Mouse (Mus musculus): ENCODE data around the gene Ect2. TPM values are rescaled to one million over a fixed set of nuclear protein-coding genes. Genes with fewer than 3 reads are reported as not detected.

Gene Ect2
- 13.6 and 13.9 TPM in 2 replicates for polyA plus RNA-seq (2015; fragmentation: Nextera tagmentation; extraction: Ambion mirVana)

DNA sequence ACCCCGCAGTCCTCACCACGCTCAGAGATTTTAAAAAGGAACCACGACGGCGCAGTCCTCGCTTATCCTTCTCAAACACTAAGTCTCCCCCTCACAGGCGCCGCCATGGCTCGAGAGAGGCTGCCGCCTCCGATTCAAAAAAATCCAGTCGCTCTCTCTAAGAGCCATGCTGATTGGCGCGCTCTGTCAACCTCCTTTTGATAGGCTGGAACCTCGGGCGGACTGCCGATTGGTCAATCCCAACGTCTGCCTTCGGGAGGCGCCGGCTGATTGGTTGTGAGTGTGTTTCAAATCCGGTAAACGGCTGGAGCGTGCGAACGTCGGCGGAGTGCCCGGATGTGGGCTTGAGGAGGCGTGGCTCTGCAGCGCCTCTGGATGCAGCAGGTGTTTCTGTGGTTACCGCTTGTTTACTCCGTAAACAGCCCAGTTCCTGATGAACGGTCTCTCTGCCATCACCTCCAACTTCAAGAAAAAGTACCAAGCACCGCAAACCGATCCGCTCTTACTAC lies at the start of gene Ect2:
Gene Ect2 (minus strand): TSS at position 178 of the 509 bp plus-strand sequence.
- Histone ChIP-seq H3K9ac (peak within 1 kb of the TSS; percentile 44), H3K36me3 (no peaks in the 10 kb centered on the region), H3K27ac (replicated peaks) (peak within 1 kb of the TSS; percentile 47), H3K4me3 (peak within 1 kb of the TSS; percentile 75), H3K4me2 (peak within 1 kb of the TSS; percentile 92), H3K9me3 (no peaks in the 10 kb centered on the region), H3K4me1 (replicated peaks) (peaks cover 14% of the 10 kb centered on the region; the same call in 1 of the 2 replicates), H3K27me3 (no peaks in the 10 kb centered on the region)
- under 1% methylated on average over 37 of the region's 37 CpGs for WGBS
- ATAC-seq (ENCODE audit: low FRiP score, low read depth), result peak; percentile 100

DNA sequence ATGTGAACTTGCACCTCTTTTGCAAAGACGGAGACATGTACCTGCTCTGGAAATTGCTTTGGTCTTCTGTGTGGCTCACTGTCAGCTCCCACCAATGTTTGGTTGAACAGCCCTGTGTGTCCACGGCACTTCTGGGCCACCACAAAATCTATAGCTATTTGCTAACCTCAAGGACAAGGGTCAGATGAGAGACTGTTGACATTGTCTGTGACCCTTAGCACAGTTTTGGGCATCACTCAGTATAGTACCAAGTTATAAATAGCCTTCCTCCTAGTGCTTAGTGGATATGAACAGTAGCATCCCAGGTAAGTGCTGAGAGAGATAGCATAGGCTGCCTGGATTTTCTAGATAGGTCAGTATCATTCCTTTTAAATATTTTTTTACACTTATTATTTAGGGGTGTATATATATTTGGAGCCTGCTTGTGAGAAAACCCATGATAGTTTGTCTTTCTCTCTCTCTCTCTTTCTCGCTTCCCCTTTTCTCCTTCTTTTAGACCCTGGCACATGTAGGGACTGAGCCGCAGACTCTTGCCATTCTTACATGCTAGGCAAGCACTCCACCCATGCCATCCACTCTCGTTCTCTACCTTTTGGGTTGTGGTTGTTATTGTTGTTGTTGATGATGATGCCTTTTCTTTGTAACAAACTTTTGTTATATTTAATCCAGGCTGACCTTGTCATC lies 48.2 kb upstream of the Ect2 start:
- Histone ChIP-seq H3K9ac (no peak overlapping the region), H3K4me1 (replicated peaks) (no peaks in the 10 kb centered on the region), H3K27ac (replicated peaks) (no peak overlapping the region), H3K4me3 (no peak overlapping the region), H3K36me3 (no peaks in the 10 kb centered on the region), H3K9me3 (no peaks in the 10 kb centered on the region), H3K4me2 (no peak overlapping the region), H3K27me3 (no peaks in the 10 kb centered on the region)
- no peak for ATAC-seq (ENCODE audit: low FRiP score, low read depth)
- WGBS, result 91% methylated on average over 5 of the region's 5 CpGs

DNA sequence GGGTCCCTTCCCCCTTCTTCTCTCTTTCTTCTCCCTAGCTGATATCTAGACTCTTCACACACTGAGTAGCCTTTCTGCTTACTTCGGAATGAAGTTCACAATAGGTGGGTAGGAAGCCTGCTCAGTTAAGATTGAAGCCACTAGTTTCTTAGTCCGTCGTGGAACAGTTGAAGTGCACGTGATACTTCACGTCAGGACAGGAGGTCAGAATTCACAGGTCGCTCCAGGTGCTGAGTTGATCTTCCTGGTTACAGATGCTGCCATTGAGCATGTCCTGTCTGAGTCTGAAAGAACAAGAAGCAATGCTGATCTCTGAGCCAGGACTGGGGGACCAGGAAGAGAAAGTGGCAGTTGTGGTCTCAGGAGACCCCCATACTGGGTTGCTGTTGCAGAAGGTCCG lies 45.4 kb upstream of the Ect2 start:
- H3K27ac ChIP-seq (replicated peaks), result no peak overlapping the region
- H3K27me3 ChIP-seq, result no peaks in the 10 kb centered on the region
- H3K4me3 ChIP-seq, result no peak overlapping the region
- no peak overlapping the region for H3K9ac ChIP-seq
- H3K36me3 ChIP-seq, result no peaks in the 10 kb centered on the region
- no peaks in the 10 kb centered on the region for H3K4me1 ChIP-seq (replicated peaks)
- no peak overlapping the region for H3K4me2 ChIP-seq
- H3K9me3 ChIP-seq, result no peaks in the 10 kb centered on the region
- no peak for ATAC-seq (ENCODE audit: low FRiP score, low read depth)
- WGBS, result 90% methylated on average over 7 of the region's 7 CpGs

DNA sequence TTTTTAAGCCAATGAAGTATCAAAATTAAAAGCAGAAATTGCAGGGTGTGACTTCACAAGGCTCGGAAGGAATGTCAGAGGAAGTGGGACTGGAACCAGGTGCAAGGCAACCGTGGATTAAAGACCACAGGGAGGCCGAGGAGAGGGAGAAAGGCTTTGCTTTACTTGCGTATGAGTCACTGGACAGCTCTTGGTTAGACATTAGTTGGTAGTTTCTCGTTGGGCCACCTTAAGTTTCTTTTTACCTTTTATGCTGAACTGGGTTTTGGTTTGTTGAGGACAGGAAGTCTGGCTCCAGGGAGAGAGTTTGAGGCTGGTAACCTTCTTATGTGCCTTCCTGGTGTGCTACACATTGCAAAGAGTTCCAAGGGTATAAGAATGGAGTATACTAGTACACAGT lies 44.1 kb upstream of the Ect2 start:
- Histone ChIP-seq H3K4me3 (no peak overlapping the region), H3K4me2 (no peak overlapping the region), H3K9ac (no peak overlapping the region), H3K27me3 (no peaks in the 10 kb centered on the region), H3K36me3 (no peaks in the 10 kb centered on the region), H3K9me3 (no peaks in the 10 kb centered on the region), H3K27ac (replicated peaks) (no peak overlapping the region), H3K4me1 (replicated peaks) (no peaks in the 10 kb centered on the region)
- ATAC-seq (ENCODE audit: low FRiP score, low read depth), result no peak
- 85% methylated on average over 5 of the region's 5 CpGs for WGBS

DNA sequence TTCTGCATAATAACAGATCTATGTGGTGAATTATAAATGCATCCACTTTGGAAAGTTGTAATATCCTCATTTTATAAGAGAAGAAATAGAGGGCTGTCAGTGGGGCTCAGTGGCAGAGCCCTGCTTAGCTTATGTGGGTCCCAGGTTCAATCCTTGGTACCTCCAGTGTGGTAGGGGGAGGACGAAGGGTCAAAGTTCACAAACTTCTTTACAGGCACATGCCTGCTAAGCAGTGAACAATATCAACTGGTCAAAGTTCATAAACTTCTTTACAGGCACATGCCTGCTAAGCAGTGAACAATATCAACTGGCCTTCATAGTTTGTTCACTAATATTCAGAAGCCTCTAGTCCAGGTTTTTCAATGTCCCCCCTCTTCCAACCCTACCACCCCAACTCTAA lies 42.9 kb upstream of the Ect2 start:
- ATAC-seq (ENCODE audit: low FRiP score, low read depth), result no peak
- WGBS, result 89% methylated on average over 1 of the region's 1 CpGs
- no peak overlapping the region for H3K4me3 ChIP-seq
- no peaks in the 10 kb centered on the region for H3K36me3 ChIP-seq
- H3K9ac ChIP-seq, result no peak overlapping the region
- H3K9me3 ChIP-seq, result no peaks in the 10 kb centered on the region
- H3K27me3 ChIP-seq, result no peaks in the 10 kb centered on the region
- no peak overlapping the region for H3K27ac ChIP-seq (replicated peaks)
- no peaks in the 10 kb centered on the region for H3K4me1 ChIP-seq (replicated peaks)
- H3K4me2 ChIP-seq, result no peak overlapping the region

DNA sequence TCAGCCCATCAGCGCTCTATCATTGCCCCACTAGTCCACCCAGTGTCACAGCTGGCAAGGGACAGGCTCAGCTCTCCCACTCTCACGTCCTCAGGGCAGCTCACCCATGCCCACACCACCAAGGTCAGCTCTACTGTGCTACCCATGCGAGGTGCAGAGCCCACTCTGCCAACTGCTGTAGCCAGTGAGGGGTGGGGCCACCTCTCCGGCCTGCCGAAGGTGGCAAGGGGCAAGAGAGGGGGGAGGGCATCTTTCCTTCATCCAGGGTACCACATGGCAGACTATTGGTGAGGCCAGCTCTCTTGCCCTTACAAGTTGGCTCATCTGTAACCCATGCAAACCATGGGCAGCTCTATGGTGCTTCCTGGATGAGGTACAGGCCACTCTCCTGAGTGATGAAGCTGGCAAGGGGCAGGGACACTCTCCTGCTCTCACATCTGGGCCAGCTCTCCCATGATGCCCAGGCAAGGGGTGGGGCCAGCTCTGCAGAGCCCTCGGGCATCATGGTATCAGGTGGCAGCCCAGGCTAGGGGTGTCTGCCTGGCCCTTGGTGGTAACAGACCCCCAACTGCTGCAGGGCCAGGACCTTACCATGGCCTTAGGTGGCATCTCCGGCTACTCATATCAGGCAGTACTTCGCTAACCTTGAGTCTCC lies 42.0 kb upstream of the Ect2 start:
- Histone ChIP-seq H3K27me3 (no peaks in the 10 kb centered on the region), H3K27ac (replicated peaks) (no peak overlapping the region), H3K36me3 (no peaks in the 10 kb centered on the region), H3K4me3 (no peak overlapping the region), H3K9me3 (no peaks in the 10 kb centered on the region), H3K9ac (no peak overlapping the region), H3K4me2 (no peak overlapping the region), H3K4me1 (replicated peaks) (no peaks in the 10 kb centered on the region)
- ATAC-seq (ENCODE audit: low FRiP score, low read depth), result 0 out of 2 replicates have a peak, but pooled peaks have one; percentile 39
- WGBS, result 94% methylated on average over 8 of the region's 8 CpGs

DNA sequence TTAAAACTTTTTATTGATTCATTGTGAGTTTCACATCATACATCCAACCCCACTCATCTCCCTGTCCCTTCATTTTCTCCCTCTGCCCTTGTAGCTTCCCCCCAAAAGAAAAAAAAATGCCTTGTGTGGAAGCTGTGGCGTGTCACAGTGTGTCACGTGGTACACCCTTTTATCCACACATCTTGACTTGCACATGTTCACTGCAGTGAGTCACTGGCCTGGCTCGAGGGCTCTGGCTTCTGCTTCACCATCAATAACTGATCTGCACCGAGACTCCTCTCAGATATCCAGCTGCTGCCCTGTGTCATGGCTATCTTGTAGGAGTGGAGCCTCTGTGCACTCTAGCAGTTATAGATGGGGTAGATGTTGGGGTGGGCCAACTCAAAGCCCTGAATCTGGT lies 41.5 kb upstream of the Ect2 start:
- H3K4me2 ChIP-seq, result no peak overlapping the region
- H3K4me3 ChIP-seq, result no peak overlapping the region
- H3K9me3 ChIP-seq, result no peaks in the 10 kb centered on the region
- no peak overlapping the region for H3K9ac ChIP-seq
- H3K27me3 ChIP-seq, result no peaks in the 10 kb centered on the region
- no peaks in the 10 kb centered on the region for H3K4me1 ChIP-seq (replicated peaks)
- ATAC-seq (ENCODE audit: low FRiP score, low read depth), result no peak
- 90% methylated on average over 4 of the region's 4 CpGs for WGBS
- H3K27ac ChIP-seq (replicated peaks), result no peak overlapping the region
- H3K36me3 ChIP-seq, result no peaks in the 10 kb centered on the region

DNA sequence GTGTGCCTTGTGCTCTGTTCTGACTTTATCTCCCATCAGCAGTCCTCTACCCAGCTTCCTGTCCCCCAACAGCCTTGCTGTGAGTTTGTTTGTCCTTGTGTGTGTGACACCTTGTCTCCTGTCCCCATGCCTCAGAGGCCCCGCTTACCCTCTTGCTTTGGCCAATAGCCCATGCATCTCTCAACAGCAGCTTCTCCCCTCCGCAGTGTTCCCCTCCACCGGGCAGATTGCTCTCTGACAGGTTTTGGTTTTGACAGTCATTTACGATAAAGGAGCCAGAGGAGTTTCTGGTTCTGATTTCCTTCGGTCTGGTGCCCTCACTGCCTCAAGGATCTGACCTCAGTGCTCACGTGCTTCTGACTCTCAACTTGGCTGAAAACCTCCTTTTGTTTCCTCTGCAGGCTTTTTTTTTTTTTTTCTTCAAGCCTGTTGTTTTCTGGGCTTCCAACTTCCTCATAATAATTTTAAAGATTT lies 40.2 kb upstream of the Ect2 start:
- WGBS, result 69% methylated on average over 6 of the region's 6 CpGs
- no peak overlapping the region for H3K27ac ChIP-seq (replicated peaks)
- H3K4me1 ChIP-seq (replicated peaks), result no peaks in the 10 kb centered on the region; the same call in 1 of the 2 replicates
- no peak overlapping the region for H3K4me2 ChIP-seq
- no peak overlapping the region for H3K9ac ChIP-seq
- H3K27me3 ChIP-seq, result no peaks in the 10 kb centered on the region
- no peak for ATAC-seq (ENCODE audit: low FRiP score, low read depth)
- H3K4me3 ChIP-seq, result no peak overlapping the region
- H3K36me3 ChIP-seq, result no peaks in the 10 kb centered on the region
- no peaks in the 10 kb centered on the region for H3K9me3 ChIP-seq

DNA sequence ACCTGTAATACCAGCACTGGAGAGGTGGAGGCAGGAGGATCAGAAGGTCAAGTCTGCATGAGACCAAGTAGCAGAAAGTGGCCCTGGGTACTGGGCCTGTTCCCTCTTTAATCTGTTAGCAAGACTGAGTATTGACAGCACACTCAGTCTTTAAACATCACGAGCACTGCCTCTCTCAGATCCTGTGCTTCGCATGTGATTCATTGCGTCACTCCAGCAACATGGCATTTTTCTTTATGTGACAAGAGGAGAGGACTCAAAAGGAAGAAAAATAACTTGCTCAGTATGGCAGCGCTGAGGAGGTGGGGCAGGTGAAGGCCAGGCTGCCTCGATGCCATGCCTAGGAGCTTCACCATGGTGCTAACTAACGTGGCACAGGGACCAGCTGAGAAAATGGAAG lies 38.2 kb upstream of the Ect2 start:
- no peaks in the 10 kb centered on the region; the same call in 1 of the 2 replicates for H3K4me1 ChIP-seq (replicated peaks)
- no peaks in the 10 kb centered on the region for H3K9me3 ChIP-seq
- H3K4me3 ChIP-seq, result no peak overlapping the region
- H3K4me2 ChIP-seq, result no peak overlapping the region
- H3K36me3 ChIP-seq, result no peaks in the 10 kb centered on the region
- no peak overlapping the region for H3K9ac ChIP-seq
- 85% methylated on average over 6 of the region's 6 CpGs for WGBS
- ATAC-seq (ENCODE audit: low FRiP score, low read depth), result no peak
- no peak overlapping the region for H3K27ac ChIP-seq (replicated peaks)
- no peaks in the 10 kb centered on the region for H3K27me3 ChIP-seq

DNA sequence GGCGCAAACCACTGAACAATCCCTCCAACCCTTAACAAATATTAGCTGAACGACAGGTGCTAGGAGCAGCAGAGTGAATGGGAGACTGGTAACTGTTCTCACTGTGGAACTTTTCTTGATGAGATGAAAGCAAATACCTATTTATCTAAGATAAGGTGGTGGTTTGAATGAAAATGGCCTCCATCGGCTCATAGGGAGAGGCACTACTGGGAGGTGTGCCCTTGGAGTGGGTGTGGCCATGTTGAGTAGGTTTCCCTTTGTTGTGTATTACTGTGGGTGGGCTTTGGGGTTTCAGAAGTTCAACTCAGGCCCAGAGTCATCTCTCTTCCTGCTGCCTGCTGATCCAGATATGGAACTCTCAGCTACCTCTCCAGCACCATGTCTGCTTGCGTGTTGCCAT lies 37.2 kb upstream of the Ect2 start:
- Histone ChIP-seq H3K9ac (no peak overlapping the region), H3K4me3 (no peak overlapping the region), H3K4me1 (replicated peaks) (no peaks in the 10 kb centered on the region; the same call in 1 of the 2 replicates), H3K36me3 (no peaks in the 10 kb centered on the region), H3K9me3 (no peaks in the 10 kb centered on the region), H3K27me3 (no peaks in the 10 kb centered on the region), H3K27ac (replicated peaks) (no peak overlapping the region), H3K4me2 (no peak overlapping the region)
- WGBS, result 95% methylated on average over 4 of the region's 4 CpGs
- no peak for ATAC-seq (ENCODE audit: low FRiP score, low read depth)

DNA sequence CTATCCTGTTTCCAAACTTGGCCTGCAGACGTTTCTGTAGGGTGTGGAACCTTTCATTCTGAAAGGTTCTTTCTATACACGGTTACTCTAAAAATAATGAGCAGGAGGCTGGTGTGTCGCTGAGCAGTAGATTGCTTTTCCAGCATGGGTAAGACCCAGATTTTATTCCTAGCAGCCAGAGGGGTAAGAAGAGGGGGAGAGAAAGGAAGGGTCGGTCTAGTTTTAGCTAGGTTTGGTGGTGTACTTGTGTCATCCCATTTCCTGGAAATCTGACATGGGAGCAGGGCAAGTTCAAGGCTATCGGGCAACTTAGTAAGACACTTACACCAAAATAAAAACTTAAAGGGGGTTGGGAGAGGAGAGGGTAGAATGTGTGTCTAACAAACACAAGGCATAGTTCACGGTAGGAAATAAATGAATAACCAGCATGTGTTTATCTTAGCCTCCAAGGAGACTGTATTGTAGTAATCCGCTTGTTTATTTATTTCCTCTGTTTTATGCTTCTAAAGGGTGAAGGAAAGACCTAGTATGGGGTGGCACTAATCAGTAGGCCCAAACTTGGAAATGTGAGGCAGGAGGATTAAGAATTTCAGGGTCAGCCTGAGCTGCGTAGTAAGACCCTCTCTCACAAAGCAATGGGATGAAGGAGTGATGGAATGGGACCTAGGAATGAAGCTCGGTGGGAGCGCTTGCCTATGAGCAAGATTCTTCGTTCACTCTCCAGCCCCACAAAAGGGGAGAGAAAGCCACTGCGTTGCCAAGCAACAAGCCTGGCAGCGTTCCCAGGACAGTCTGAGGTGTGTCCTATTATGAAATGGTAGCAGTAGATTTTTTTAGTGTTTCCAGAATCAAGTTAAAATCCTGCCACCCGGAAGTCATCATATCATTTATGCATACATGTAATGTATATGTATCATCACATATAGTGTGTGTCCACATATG lies 35.9 kb upstream of the Ect2 start:
- Histone ChIP-seq H3K27me3 (no peaks in the 10 kb centered on the region), H3K9ac (no peak overlapping the region), H3K9me3 (no peaks in the 10 kb centered on the region), H3K36me3 (no peaks in the 10 kb centered on the region), H3K27ac (replicated peaks) (no peak overlapping the region), H3K4me2 (no peak overlapping the region), H3K4me1 (replicated peaks) (no peaks in the 10 kb centered on the region; the same call in 1 of the 2 replicates), H3K4me3 (no peak overlapping the region)
- peak; percentile 61; the same call in 1 of the 2 replicates for ATAC-seq (ENCODE audit: low FRiP score, low read depth)
- WGBS, result 63% methylated on average over 14 of the region's 14 CpGs

Measured in hindbrain, embryonic 15.5 days (tissue).